Mouse (Mus musculus) megakaryocyte, embryonic 14.5 days (primary cell): Measurements from ENCODE around the gene Snx29.

Experiments
- FLI1 ChIP-seq: IDR thresholded peaks from 2 replicates; pipeline ENCODE4 v1.6.1; 2012; ENCODE audit warnings: low read length, inconsistent platforms, mixed read lengths
- GATA1 ChIP-seq: IDR thresholded peaks from 3 replicates; pipeline ENCODE4 v1.6.1; 2012; ENCODE audit warnings: mixed read lengths, low read length, inconsistent platforms, borderline replicate concordance

GRCm38 (mm10) chr16:11638739-11639138, 316.0 kb downstream of the Snx29 start:
- no peak for TF ChIP-seq FLI1
- no peak for TF ChIP-seq GATA1
